Mouse (Mus musculus) gastrocnemius, adult 2 months (tissue): ENCODE results near the gene Gins3. TPM values are rescaled to one million over a fixed set of nuclear protein-coding genes. Genes with fewer than 3 reads are reported as not detected.
"Not testable (repeated sequence)": the region's sequence is repeated elsewhere in the genome, so short reads cannot be mapped to it uniquely, and the experiment has no call there.

ENCODE experiments used
- DNase-seq: peaks from one replicate; pipeline ENCODE4 v3.0.0; 2022
- H3K27ac ChIP-seq: fragments of 200-600 bp; 2 replicates; pipeline ENCODE4 v1.8.1; 2022; ENCODE audit warnings: mild to moderate bottlenecking
- H3K4me3 ChIP-seq: fragments of 200-600 bp; 2 replicates; pipeline ENCODE4 v1.8.1; 2022; ENCODE audit warnings: mild to moderate bottlenecking, moderate library complexity
- CTCF ChIP-seq: fragments of 200-600 bp; IDR thresholded peaks from 2 replicates; pipeline ENCODE4 v1.8.1; 2022; ENCODE audit warnings: antibody characterized with exemption, mild to moderate bottlenecking, moderate library complexity
- intact Hi-C: fragments of 180-260 bp; cut with DNase I; formaldehyde crosslinking; loops from one replicate; pipeline ENCODE4 v1.15.1; 2025
- total RNA-seq, 2 experiments: library from RNA; stranded (reverse); gene quantifications; 2 replicates each; pipeline ENCODE4 v1.2.3; 2021

Gins3 gene
- total RNA-seq, 2 experiments from 2014 or later = 0.41 to 0.64 TPM

DNA sequence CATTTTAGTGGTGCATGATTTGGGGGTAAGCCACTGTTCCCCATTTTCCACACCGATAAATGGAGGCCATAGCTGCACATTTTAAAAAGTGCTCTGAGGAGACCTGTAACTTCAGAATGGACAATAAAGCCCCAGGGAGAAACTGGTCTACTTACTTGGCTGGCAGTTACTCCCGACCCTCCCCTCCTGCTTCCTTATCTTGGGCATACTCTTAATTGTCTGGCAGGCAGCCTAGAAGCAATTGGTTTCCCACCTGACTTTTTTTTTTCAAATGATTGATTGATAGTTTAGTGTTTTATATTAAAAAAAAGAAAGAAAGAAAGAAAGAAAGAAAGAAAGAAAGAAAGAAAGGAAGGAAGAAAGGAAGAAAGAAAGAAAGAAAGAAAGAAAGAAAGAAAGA is 24.3 kb downstream of the Gins3 start:
- no peak overlapping the region for H3K27ac ChIP-seq
- no peak for DNase-seq
- TF ChIP-seq CTCF = no peak
- no peak overlapping the region for H3K4me3 ChIP-seq
- intact Hi-C loops = no loop called here

DNA sequence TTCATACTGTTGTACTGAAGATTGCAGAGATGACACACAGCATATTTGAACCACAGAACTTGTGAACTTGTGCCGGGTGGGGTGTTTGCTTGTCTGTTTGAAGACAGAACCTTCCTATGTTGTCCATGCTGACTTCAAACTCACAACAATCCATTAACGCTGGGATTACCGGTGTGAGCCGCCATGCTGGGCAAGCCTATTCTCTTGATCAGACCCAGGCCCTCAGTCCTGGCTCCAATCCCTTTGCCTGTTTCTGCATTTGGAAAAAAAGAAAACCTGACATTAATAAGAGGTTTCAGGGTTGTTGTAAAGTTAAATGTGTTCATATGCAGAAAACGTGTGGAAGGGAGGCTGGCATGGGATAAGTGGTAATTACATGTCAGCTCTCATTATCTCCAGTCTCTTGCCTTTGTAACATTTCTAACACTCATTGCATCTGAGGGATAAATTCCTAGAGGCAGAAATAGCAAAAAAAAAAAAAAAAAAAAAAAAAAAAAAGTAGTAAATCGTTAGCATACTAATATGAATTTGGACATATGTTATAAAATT is 27.2 kb downstream of the Gins3 start:
- no peak for TF ChIP-seq CTCF
- Histone ChIP-seq H3K27ac (no peak overlapping the region), H3K4me3 (no peak overlapping the region)
- no peak for DNase-seq
- intact Hi-C loops = no loop called here

DNA sequence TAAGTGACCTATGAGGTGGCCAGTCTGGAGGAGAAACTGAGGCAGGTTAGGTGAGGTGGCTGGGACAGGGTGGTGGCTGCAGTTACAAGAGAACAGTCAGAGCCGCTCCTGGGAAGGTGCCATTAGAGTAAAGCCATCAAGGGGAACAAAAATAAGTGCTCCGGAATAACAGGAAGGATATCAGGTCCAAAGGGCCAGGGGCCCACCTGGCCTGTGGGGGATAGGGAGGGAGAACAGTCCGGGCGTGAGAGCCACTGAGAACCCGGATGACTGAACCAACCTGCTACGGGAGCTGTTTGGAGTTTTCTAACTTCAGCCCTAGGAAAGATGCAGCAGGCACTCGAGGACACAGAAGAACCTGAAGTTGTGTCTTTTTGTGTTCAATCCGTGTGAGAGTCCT is 27.8 kb downstream of the Gins3 start:
- H3K4me3 ChIP-seq = no peak overlapping the region
- no peak for TF ChIP-seq CTCF
- no peak for DNase-seq
- intact Hi-C loops = no loop called here
- no peak overlapping the region for H3K27ac ChIP-seq

DNA sequence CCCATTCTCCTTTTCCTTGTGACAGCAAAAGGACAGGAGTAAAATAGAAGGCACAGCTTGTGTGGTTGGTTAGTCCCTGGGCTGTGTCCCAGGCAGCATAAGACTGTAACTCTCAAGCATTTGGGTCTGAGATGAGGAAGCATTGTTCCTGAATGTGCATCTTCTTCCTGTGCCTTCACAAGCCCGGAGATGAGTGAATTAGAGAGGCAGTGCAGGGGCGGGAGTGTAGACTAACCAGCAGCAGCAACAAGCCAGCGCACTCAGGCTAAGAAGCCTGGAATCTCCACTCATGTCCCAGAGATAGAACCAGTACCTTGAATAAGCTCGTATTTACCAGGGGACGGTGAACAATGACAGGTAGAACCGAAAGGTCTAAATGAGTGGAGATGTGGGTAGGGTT is 28.3 kb downstream of the Gins3 start:
- TF ChIP-seq CTCF = no peak
- no peak overlapping the region for H3K27ac ChIP-seq
- no peak overlapping the region for H3K4me3 ChIP-seq
- DNase-seq = no peak
- intact Hi-C loops = no loop called here

DNA sequence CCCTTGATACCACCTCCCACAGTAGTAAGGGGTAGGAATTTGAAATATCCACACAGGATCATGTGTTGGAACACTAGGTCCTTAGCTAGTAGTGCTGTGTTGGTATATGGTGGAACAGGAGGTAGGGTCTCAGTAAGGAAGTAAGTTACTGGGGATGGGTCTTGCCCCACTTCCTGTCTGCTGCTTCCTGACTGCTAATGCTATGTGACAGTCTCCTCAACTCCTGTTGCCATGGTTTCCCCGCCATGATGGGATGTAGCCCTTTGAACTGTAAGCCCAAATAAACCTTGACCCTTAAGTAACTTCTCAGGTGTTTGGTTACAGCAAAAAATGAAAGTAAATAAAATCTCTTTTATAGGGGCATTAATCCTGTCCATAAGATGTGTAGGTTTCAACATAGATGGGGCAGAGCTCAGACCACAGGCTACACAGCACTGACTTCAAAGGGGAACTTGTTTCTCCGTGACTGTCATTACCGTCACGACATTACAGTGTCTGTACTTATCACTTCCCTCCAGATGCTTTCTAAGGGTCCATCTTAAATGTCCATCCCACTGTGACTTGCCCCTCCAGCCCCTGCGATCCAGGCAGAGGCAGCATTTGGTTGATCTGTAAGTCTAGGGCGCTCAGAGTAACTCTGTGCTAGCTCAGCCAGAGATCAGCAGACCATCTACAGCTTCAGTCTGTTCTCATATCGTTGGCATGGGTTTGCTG is 29.8 kb downstream of the Gins3 start:
- intact Hi-C loops = no loop called here
- no peak for TF ChIP-seq CTCF
- no peak overlapping the region for H3K27ac ChIP-seq

DNA sequence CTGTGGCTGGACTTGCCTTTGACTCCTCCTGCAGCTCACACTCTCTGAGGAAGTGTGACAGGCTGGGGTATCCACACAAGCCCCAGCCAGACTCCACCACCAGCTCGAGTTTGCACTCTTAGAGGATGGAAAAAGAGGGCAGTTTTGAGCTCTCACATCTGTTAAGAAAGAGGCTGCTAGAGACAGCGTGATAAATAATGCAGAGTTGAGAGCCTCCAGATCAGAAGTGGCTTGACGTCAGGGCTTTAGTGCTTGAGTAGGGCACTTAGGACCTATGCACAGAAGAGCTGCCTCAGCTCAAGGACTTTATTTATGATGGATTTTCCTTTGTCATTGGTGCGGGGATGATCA is 30.3 kb downstream of the Gins3 start:
- DNase-seq = no peak
- H3K27ac ChIP-seq = no peak overlapping the region
- H3K4me3 ChIP-seq = no peak overlapping the region
- intact Hi-C loops = no loop called here
- TF ChIP-seq CTCF = no peak

More for the DNA sequence above, 29.8 kb downstream of the Gins3 start:
- H3K4me3 ChIP-seq = no peak overlapping the region
- DNase-seq = no peak

DNA sequence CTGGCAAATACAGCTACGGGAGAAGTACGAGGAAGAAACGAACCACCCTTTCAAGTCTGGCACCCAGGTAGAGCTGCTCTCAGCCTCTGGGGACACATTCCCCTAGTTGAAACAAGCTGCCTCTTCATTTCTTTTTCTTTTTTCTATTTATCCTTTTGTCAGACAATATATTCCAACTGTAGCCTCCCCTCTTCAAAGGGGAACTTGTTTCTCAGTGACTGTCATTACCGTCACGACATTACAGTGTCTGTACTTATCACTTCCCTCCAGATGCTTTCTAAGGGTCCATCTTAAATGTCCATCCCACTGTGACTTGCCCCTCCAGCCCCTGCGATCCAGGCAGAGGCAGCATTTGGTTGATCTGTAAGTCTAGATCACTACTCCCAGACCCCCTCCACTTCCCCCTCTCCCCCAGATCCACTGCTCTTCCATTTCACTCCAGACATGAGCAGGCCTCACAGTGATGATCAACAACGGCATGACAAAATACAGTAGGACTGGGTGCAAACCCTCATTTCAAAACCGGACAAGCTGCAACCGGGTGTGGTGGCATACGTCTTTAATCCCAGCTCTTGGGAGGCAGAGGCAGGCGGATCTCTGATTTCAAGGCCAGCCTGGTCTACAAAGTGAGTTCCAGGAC is 32.7 kb downstream of the Gins3 start:
- H3K4me3 ChIP-seq, DNase-seq, H3K27ac ChIP-seq, intact Hi-C loops: not testable (repeated sequence)

DNA sequence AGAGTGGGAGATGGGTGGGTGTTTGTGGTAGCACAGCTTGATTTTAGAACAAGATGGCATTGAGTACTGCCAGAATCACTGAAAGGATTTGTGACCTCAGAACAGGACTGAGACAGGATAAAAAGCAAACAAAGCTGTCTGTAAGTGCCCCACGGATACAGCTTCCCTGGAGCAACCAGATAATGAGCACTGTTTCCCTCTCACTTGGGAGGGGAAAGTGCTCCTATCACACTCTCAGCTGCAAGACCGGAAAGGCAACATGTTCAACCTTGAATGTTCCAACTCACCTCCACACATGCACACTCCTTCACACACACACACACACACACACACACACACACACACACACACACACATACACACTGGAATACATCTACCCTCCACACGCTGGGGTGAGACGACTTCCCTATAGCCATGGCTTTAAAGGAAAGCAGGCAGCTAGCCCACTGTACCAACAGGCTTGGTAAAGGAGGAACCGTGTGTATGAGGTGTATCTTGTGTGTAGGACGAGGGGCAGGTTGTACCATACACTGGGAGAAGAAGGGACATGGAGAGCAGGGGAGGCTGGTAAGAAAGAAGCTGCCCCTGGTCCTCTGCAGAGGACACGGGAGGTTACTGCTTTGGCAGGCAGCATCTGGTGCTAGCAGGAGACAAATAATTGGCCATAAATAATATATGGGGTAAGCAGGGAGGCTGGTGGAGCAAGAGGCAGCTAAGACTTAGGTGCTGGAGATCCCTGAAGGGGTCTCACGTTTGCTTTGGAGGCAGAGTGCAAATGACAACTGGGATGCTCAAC is 35.1 kb downstream of the Gins3 start:
- DNase-seq = no peak
- Histone ChIP-seq H3K4me3 (no peak overlapping the region), H3K27ac (no peak overlapping the region)
- no peak for TF ChIP-seq CTCF
- intact Hi-C loops = no loop called here

DNA sequence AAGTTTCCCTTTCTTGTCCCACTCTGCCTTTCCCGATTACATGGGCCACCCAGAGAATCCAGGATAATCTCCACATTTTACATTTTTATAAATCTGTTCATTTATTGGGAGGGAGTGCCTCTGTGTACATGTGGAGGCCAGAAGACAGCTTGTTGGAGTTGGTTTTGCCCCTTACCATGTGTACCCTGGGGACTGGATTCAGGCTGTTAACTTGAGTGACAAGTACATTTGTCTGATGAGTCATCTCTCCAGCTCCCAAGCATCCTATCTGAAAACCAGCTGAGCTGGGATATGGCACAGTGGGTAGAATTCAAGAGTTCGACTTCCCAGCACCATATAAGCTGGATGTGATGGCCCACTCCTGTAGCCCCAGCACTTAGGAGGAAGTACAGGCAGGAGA is 36.7 kb downstream of the Gins3 start:
- Histone ChIP-seq H3K27ac (no peak overlapping the region), H3K4me3 (no peak overlapping the region)
- TF ChIP-seq CTCF = no peak
- intact Hi-C loops = no loop called here
- DNase-seq = no peak

DNA sequence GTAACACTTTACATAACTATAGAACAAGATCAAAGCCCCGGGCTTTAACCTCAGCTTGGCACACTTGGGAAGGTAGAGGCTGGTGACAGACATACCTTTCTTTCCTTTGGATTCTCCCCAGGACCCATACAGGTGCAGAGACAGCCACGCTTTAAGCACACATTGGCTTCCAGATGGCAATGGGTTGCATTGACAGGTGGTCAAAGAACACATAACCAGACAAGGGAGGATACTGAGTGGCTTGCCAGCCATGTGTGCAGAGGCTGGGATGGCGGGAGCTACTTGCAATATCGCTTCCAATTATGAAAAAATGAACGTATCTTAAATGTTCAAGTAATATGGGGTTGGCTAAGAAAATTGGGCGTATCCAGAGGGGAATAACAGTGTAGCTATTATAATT is 38.6 kb downstream of the Gins3 start:
- intact Hi-C loops = no loop called here
- no peak for DNase-seq
- TF ChIP-seq CTCF = no peak
- no peak overlapping the region for H3K27ac ChIP-seq
- no peak overlapping the region for H3K4me3 ChIP-seq

DNA sequence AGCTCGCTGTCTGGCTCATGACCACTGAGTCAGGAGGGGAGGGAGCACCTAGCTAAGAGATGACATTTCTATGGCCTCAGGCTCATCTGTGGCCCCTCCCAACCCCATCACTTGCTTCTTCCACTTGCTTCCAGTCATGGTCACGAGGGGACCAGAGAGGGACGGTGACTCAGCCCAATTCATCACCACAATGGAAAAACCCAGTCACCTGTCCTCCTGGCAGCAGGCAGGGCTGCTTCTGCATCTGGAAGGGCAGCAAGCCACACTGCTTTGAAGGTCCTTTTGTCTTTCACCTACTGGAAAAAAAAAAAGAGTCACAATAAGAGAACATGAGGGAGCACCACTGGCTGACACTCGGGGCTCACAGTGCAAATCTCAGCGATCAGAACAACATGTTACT is 39.6 kb downstream of the Gins3 start:
- TF ChIP-seq CTCF = no peak
- no peak for DNase-seq
- Histone ChIP-seq H3K4me3 (no peak overlapping the region), H3K27ac (no peak overlapping the region)
- intact Hi-C loops = no loop called here

DNA sequence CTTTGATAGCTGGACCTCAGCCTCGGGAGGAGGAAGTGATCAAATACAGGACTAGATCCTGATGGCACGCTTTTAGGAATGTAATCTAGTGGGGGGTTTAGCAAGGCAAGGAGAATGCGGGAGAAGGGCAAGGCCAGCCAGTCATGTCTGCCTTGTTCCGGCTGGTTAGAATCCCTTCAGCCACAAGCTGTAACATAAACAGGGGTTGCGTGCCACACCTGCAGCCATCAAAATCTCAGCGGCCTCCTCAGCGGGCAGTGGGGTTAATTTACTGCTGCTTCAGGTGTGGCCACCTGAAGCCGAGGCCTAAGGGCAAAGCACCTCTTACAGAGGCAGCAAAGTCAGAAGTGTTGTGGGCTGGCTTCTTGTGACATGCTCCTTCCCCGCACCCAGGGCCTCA is 43.4 kb downstream of the Gins3 start, which contains the start of gene Ndrg4:
Gene Ndrg4 (plus strand): TSS at position 350 of the 400 bp plus-strand sequence.
- intact Hi-C loops = no loop called here
- no peak for DNase-seq
- no peak within 1 kb of the TSS for H3K27ac ChIP-seq
- no peak for TF ChIP-seq CTCF
- peak within 1 kb of the TSS; percentile 75 for H3K4me3 ChIP-seq

DNA sequence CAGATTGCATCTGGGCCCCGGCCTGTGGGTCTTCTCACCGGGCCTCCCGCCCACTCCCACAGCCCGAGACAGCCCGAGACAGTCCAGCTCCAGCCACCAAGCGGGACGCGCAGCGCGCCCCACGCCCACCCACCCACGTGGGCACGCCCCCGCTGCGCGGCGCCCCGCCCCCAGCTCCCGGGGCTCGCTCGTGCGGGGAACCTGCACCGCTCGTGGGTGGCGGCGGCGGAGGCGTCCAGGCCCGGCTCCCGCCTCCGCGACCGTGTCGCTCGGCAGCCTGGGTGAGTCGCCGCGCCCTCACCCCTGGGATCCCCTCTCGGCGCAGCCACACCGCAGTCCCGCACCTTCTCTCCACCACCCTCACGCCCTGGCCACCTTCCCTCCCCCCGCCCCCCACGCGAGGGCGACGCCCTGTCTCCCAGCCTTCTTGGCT is 44.4 kb downstream of the Gins3 start:
- H3K27ac ChIP-seq = no peak overlapping the region
- TF ChIP-seq CTCF = no peak
- DNase-seq = no peak
- intact Hi-C loops = no loop called here
- peak overlapping the region; percentile 75 for H3K4me3 ChIP-seq
